Mouse (Mus musculus): ENCODE data around the gene Frmd4a.
A peak's percentile ranks its signal among the peaks of the same experiment; 100 is the strongest.

Gene Frmd4a

GRCm38 (mm10) chr2:4439909-4440308 lies 422.4 kb downstream of the Frmd4a start:
- DNase-seq (ENCODE audit: low spot score in 2 of 2), result no peak

- no peak for DNase-seq (ENCODE audit: low spot score in 2 of 2)
Measured at GRCm38 (mm10) chr2:4441840-4442239, 424.3 kb downstream of the Frmd4a start.

- no peak for DNase-seq (ENCODE audit: low spot score in 2 of 2)
Measured at GRCm38 (mm10) chr2:4444740-4445139, 427.2 kb downstream of the Frmd4a start.

- DNase-seq (ENCODE audit: low spot score in 2 of 2), result peak; percentile 64 to 71
Measured at GRCm38 (mm10) chr2:4445629-4446400, 428.3 kb downstream of the Frmd4a start.

GRCm38 (mm10) chr2:4449860-4450480 lies 432.5 kb downstream of the Frmd4a start:
- DNase-seq (ENCODE audit: low spot score in 2 of 2), result no peak

GRCm38 (mm10) chr2:4452590-4453400 lies 435.3 kb downstream of the Frmd4a start:
- DNase-seq (ENCODE audit: low spot score in 2 of 2), result peak in 1 of 2 experiments; percentile 28

GRCm38 (mm10) chr2:4455097-4456025 lies 437.8 kb downstream of the Frmd4a start:
- no peak for DNase-seq (ENCODE audit: low spot score in 2 of 2)

GRCm38 (mm10) chr2:4460897-4461296 lies 443.4 kb downstream of the Frmd4a start:
- DNase-seq (ENCODE audit: low spot score in 2 of 2), result no peak

GRCm38 (mm10) chr2:4461514-4461913 lies 444.0 kb downstream of the Frmd4a start:
- no peak for DNase-seq (ENCODE audit: low spot score in 2 of 2)

GRCm38 (mm10) chr2:4462480-4462879 lies 445.0 kb downstream of the Frmd4a start:
- DNase-seq (ENCODE audit: low spot score in 2 of 2), result no peak

- DNase-seq (ENCODE audit: low spot score in 2 of 2), result no peak
Measured at GRCm38 (mm10) chr2:4466084-4466483, 448.6 kb downstream of the Frmd4a start.

- DNase-seq (ENCODE audit: low spot score in 2 of 2), result no peak
Measured at GRCm38 (mm10) chr2:4467314-4467713, 449.8 kb downstream of the Frmd4a start.

- no peak for DNase-seq (ENCODE audit: low spot score in 2 of 2)
Measured at GRCm38 (mm10) chr2:4472760-4473480, 455.4 kb downstream of the Frmd4a start.

- DNase-seq (ENCODE audit: low spot score in 2 of 2), result no peak
Measured at GRCm38 (mm10) chr2:4473866-4474538, 456.5 kb downstream of the Frmd4a start.

- DNase-seq (ENCODE audit: low spot score in 2 of 2), result no peak
Measured at GRCm38 (mm10) chr2:4474539-4474937, 457.0 kb downstream of the Frmd4a start.

- no peak for DNase-seq (ENCODE audit: low spot score in 2 of 2)
Measured at GRCm38 (mm10) chr2:4475991-4476390, 458.5 kb downstream of the Frmd4a start.

GRCm38 (mm10) chr2:4476608-4477007 lies 459.1 kb downstream of the Frmd4a start:
- DNase-seq (ENCODE audit: low spot score in 2 of 2), result no peak

- no peak for DNase-seq (ENCODE audit: low spot score in 2 of 2)
Measured at GRCm38 (mm10) chr2:4477311-4477710, 459.8 kb downstream of the Frmd4a start.

- DNase-seq (ENCODE audit: low spot score in 2 of 2), result no peak
Measured at GRCm38 (mm10) chr2:4480180-4480579, 462.7 kb downstream of the Frmd4a start.

GRCm38 (mm10) chr2:4481154-4481553 lies 463.6 kb downstream of the Frmd4a start:
- no peak for DNase-seq (ENCODE audit: low spot score in 2 of 2)

Data from urinary bladder, postnatal 4 days (tissue).